Mouse (Mus musculus) megakaryocyte, embryonic 14.5 days (primary cell): ENCODE measurements around the gene Fam186a.

Experiments used
- FLI1 ChIP-seq: IDR thresholded peaks from 2 replicates; pipeline ENCODE4 v1.6.1; 2012; ENCODE audit warnings: low read length, inconsistent platforms, mixed read lengths
- GATA1 ChIP-seq: IDR thresholded peaks from 3 replicates; pipeline ENCODE4 v1.6.1; 2012; ENCODE audit warnings: mixed read lengths, low read length, inconsistent platforms, borderline replicate concordance

- no peak for TF ChIP-seq GATA1
- TF ChIP-seq FLI1: no peak
Measured at GRCm38 (mm10) chr15:99931231-99931630, 35.6 kb downstream of the Fam186a start.
